Mouse (Mus musculus): Measurements from ENCODE around the gene Klf15.

Gene Klf15

GRCm38 (mm10) chr6:90494155-90494554, 31.8 kb downstream of the Klf15 start:
- no peak for DNase-seq (ENCODE audit: low spot score in 2 of 2)

GRCm38 (mm10) chr6:90494566-90494965, 32.2 kb downstream of the Klf15 start:
- no peak for DNase-seq (ENCODE audit: low spot score in 2 of 2)

GRCm38 (mm10) chr6:90495282-90495912, 33.0 kb downstream of the Klf15 start:
- DNase-seq (ENCODE audit: low spot score in 2 of 2) = no peak

- DNase-seq (ENCODE audit: low spot score in 2 of 2) = no peak
Measured at GRCm38 (mm10) chr6:90496217-90496616, 33.8 kb downstream of the Klf15 start.

- DNase-seq (ENCODE audit: low spot score in 2 of 2) = no peak
Measured at GRCm38 (mm10) chr6:90499509-90499908, 37.1 kb downstream of the Klf15 start.

- no peak for DNase-seq (ENCODE audit: low spot score in 2 of 2)
Measured at GRCm38 (mm10) chr6:90501222-90501940, 39.0 kb downstream of the Klf15 start.

GRCm38 (mm10) chr6:90505906-90506305, 43.5 kb downstream of the Klf15 start:
- no peak for DNase-seq (ENCODE audit: low spot score in 2 of 2)

GRCm38 (mm10) chr6:90506673-90507311, 44.4 kb downstream of the Klf15 start:
- DNase-seq (ENCODE audit: low spot score in 2 of 2) = no peak

GRCm38 (mm10) chr6:90507443-90507842, 45.1 kb downstream of the Klf15 start:
- no peak for DNase-seq (ENCODE audit: low spot score in 2 of 2)

GRCm38 (mm10) chr6:90508197-90508624, 45.8 kb downstream of the Klf15 start:
- no peak for DNase-seq (ENCODE audit: low spot score in 2 of 2)

- no peak for DNase-seq (ENCODE audit: low spot score in 2 of 2)
Measured at GRCm38 (mm10) chr6:90509085-90509484, 46.7 kb downstream of the Klf15 start.

GRCm38 (mm10) chr6:90512416-90512815, 50.0 kb downstream of the Klf15 start:
- no peak for DNase-seq (ENCODE audit: low spot score in 2 of 2)

- no peak for DNase-seq (ENCODE audit: low spot score in 2 of 2)
Measured at GRCm38 (mm10) chr6:90513074-90513856, 50.9 kb downstream of the Klf15 start.

GRCm38 (mm10) chr6:90514369-90514768, 52.0 kb downstream of the Klf15 start:
- no peak for DNase-seq (ENCODE audit: low spot score in 2 of 2)

- peak; percentile 23 to 61 for DNase-seq (ENCODE audit: low spot score in 2 of 2)
Measured at GRCm38 (mm10) chr6:90514883-90515405, 52.6 kb downstream of the Klf15 start.

- DNase-seq (ENCODE audit: low spot score in 2 of 2) = no peak
Measured at GRCm38 (mm10) chr6:90518892-90519291, 56.5 kb downstream of the Klf15 start.

GRCm38 (mm10) chr6:90519375-90519774, 57.0 kb downstream of the Klf15 start:
- DNase-seq (ENCODE audit: low spot score in 2 of 2) = no peak

Measured in thymus, postnatal 10 days (tissue).